Mouse (Mus musculus): ENCODE measurements around the gene Dclk3. TPM values are rescaled to one million over a fixed set of nuclear protein-coding genes. Genes with fewer than 3 reads are reported as not detected.

Dclk3 gene
- total RNA-seq, 2 experiments from 2014 or later, result 0.86 TPM

DNA sequence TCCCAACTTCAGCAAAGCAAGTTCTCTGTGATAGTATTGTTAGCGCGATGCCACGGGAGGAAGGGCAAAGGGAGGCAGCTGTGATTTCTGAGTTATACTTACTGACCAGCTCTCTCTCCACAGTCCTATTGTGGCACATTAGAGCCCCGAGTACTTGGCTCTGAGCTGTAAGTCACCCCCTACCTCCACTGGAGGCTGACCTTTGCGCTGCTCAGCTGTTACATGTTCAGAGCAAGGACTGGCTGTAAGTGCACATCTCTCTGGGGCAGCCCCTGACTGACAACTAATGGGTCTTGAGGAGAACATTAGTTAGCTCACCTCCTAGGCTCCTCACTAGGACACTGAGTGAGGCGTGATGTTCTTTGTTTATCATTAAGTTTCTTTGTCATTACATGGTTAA, 1.6 kb downstream of the Dclk3 start:
- DNase-seq, result no peak

GRCm38 (mm10) chr9:111441151-111441550, 2.3 kb downstream of the Dclk3 start:
- no peak for DNase-seq

- DNase-seq, result no peak
These were observed 7.3 kb downstream of the Dclk3 start for GRCm38 (mm10) chr9:111446204-111446603.

DNA sequence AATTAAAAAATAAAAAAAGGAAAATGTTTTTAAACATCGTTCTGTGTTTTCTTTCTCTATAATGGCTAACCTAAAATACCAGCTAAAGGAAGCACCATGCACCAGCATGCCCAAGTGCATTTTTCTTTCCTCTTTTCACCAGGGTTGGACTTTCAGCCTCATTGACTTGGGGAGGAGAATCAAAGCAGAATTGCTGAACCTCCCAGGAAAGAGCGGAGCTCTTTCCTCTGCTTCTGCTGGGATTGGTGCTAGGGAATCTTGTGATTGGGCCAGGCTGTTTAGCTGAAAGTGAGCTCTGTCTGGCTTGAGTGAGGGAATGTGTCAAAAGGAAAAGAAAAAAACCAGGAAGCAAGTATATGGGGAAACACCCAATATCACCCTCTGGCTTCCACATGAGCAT, 10.1 kb downstream of the Dclk3 start:
- DNase-seq, result no peak

- DNase-seq, result no peak
These were observed 11.0 kb downstream of the Dclk3 start for GRCm38 (mm10) chr9:111449880-111450279.

- no peak for DNase-seq
These were observed 12.0 kb downstream of the Dclk3 start for GRCm38 (mm10) chr9:111450853-111451404.

DNA sequence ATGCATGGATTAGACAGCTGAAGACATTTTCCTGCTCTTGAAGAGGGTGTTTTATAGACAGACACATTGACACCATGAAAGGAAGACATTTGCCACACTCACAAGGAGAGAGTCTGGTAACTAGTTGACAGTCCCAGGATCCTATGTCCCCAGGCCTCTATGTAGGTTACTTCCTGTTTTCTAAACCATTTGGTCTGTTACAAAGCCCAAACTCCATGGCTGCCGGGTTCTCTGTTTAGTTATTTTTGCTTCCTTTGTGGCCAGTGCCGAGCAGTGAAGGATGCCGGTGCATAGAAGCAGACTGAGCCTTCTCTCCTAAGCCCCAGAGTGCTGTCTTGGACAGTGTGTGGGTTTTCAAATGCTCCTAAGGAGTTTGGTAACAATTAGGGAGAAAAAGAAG, 15.0 kb downstream of the Dclk3 start:
- no peak for DNase-seq

- DNase-seq, result no peak
These were observed 18.5 kb downstream of the Dclk3 start for GRCm38 (mm10) chr9:111457176-111457935.

- no peak for DNase-seq
These were observed 19.0 kb downstream of the Dclk3 start for GRCm38 (mm10) chr9:111457936-111458310.

- DNase-seq, result no peak
These were observed 20.6 kb downstream of the Dclk3 start for GRCm38 (mm10) chr9:111459466-111459865.

GRCm38 (mm10) chr9:111460201-111460814, 21.4 kb downstream of the Dclk3 start:
- DNase-seq, result no peak

DNA sequence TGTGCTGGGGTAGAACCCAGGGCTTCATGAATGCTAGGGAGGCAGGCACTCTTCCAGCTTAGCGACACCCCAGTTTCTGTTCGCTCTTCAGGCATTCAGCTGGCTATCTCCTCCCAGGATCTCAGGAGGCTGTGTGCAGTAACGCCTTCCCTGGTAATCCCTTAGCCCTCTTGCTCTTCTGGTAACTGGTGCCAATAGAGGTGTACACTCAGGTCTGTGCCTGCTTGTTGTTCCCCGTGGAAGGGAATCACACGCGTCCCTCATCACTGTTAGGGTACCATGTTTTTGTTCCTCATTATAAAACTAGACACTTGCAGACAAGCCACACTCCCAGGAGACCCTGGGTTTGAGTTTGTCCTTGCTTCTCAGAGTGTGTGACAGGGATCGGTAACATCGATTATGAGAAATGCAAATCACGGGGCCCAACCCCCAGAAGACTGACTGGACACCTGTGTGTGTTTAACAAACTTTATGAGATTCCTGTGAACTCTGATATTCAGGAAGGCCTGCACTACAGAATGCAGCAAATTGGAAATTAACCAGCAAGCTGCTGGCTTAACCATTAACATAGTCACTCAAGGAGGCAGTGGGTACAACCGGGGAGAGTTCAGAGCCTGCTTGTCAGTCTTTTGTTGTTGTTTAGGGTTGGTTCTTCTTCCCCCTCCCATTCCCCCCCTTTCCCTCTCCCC, 22.7 kb downstream of the Dclk3 start:
- no peak for DNase-seq

GRCm38 (mm10) chr9:111465666-111466065, 26.8 kb downstream of the Dclk3 start:
- no peak for DNase-seq

DNA sequence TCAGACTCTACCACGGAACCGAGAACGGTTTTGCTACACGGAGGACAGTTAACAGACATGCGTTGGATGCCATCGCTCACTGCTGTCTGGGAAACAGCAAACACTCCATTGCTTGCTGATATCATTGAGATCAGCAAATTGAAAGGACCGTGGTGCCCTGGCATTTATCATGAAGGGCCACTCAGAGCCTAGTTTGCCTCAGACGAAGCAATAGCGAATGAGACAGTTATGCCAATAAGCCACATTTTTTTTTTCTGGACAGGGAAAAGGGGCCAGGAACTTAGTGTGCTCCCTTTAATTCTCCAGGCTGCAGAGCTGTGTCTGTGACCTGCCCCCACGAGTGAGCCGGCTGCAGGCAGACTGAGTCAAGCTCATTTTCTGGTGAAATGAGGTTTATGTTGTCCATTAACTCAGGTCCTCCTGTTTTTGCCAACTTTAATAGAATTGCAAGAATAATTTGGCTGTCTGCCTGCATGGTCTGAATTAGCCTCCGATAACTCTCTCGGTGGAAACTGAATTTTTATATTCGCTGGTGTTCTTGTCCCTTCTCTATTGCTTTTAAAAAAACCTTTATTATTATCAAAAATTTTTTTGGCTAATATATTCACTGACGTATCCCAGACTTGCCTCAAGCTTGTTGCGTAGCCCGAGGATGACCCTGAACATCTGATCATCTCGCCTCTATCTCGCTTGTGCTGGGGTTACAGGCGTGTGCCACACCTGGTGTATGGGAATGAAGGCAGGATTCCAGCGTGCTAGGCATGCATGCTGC, 35.0 kb downstream of the Dclk3 start:
- no peak for DNase-seq

- DNase-seq, result no peak
These were observed 35.5 kb downstream of the Dclk3 start for GRCm38 (mm10) chr9:111474458-111474745.

- DNase-seq, result no peak
These were observed 36.4 kb downstream of the Dclk3 start for GRCm38 (mm10) chr9:111475281-111475680.

DNA sequence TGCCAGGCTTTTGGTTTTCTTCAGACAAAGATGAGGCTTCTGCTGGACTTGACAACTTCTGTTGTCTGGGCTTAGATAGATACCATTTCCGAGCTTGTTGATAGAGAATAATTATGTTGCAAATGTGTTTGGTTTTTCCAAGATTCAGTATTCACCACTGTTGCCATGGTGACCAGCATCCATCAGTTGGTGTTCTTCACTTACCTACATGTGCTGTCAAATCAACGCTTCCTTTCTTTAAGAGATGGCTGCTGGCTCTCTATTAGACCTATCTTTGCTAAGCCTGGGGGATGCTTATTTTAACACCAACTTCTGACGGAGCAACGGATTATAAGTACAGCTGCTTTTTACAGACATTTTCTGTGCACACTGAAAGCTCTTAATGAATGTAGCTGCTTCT, 37.1 kb downstream of the Dclk3 start:
- no peak for DNase-seq

GRCm38 (mm10) chr9:111476479-111477016, 37.7 kb downstream of the Dclk3 start:
- DNase-seq, result no peak

- DNase-seq, result peak; percentile 14
These were observed 40.1 kb downstream of the Dclk3 start for GRCm38 (mm10) chr9:111478853-111479490.

GRCm38 (mm10) chr9:111481011-111481410, 42.1 kb downstream of the Dclk3 start:
- DNase-seq, result no peak

- no peak for DNase-seq
These were observed 48.0 kb downstream of the Dclk3 start for GRCm38 (mm10) chr9:111486645-111487477.

Data from heart, postnatal 4 days (tissue).